Mouse (Mus musculus): ENCODE data around the gene Adat1.

DNA sequence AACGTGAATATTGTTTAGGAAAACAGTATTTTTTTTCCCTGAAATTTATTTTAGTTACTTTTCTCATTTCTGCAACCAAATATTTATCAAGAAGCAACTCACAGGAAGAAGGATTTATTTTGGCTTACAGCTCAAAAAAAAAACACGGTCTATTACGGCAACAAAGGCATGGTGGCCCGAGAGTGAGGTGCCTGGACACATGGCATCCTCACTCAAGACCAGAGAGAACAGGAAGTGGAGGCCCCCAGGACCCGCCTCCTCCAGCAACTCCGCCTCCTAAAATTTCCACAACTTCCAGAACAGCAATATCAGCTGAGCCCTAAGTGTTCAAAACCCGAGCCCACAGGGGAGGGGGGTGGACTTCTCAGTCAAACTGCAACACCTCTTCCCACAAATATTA is 37.4 kb upstream of the Adat1 start:
- no peak for TF ChIP-seq CTCF (IDR thresholded peaks at IDR 0.05; ENCODE audit: borderline replicate concordance, insufficient read depth, low read length)
- TF ChIP-seq POLR2A (IDR thresholded peaks at IDR 0.05; ENCODE audit: low read depth, low read length) = no peak
